Mouse (Mus musculus): ENCODE results near the gene Slc28a2. TPM values are rescaled to one million over a fixed set of nuclear protein-coding genes. Genes with fewer than 3 reads are reported as not detected.
A peak's percentile ranks its signal among the peaks of the same experiment; 100 is the strongest.
"Not testable (repeated sequence)": the region's sequence is repeated elsewhere in the genome, so short reads cannot be mapped to it uniquely, and the experiment has no call there.

The Slc28a2 gene
- polyA plus RNA-seq, 1 experiment from 2014 or later, result 0.26 TPM

- Histone ChIP-seq H3K27me3 (ENCODE audit: insufficient read depth, low read length) (no peaks in the 10 kb centered on the region), H3K4me2 (no peak overlapping the region), H3K4me1 (ENCODE audit: insufficient read depth) (no peaks in the 10 kb centered on the region), H3K4me3 (ENCODE audit: low read depth, low read length) (no peak overlapping the region), H3K9me3 (ENCODE audit: low read depth, low read length) (no peaks in the 10 kb centered on the region), H3K9ac (no peak overlapping the region), H3K36me3 (ENCODE audit: insufficient read depth) (no peaks in the 10 kb centered on the region), H3K27ac (ENCODE audit: low read depth) (no peak overlapping the region)
- no peak for ATAC-seq (ENCODE audit: insufficient read depth)
- DNase-seq, result no peak
- no peak for TF ChIP-seq CTCF (IDR thresholded peaks at IDR 0.05; ENCODE audit: low read depth)
- 67% methylated on average over 16 of the region's 16 CpGs for WGBS
These were observed 44.8 kb upstream of the Slc28a2 start for GRCm38 (mm10) chr2:122381329-122382103.

GRCm38 (mm10) chr2:122382121-122382520 lies 44.2 kb upstream of the Slc28a2 start:
- DNase-seq (no peak), ATAC-seq (ENCODE audit: insufficient read depth) (no peak)
- Histone ChIP-seq H3K27me3 (ENCODE audit: insufficient read depth, low read length) (no peaks in the 10 kb centered on the region), H3K27ac (ENCODE audit: low read depth) (no peak overlapping the region), H3K36me3 (ENCODE audit: insufficient read depth) (no peaks in the 10 kb centered on the region), H3K4me2 (no peak overlapping the region), H3K9ac (no peak overlapping the region), H3K9me3 (ENCODE audit: low read depth, low read length) (no peaks in the 10 kb centered on the region), H3K4me3 (ENCODE audit: low read depth, low read length) (no peak overlapping the region), H3K4me1 (ENCODE audit: insufficient read depth) (no peaks in the 10 kb centered on the region)
- no peak for TF ChIP-seq CTCF (IDR thresholded peaks at IDR 0.05; ENCODE audit: low read depth)
- 76% methylated on average over 6 of the region's 6 CpGs for WGBS

GRCm38 (mm10) chr2:122385095-122385494 lies 41.2 kb upstream of the Slc28a2 start:
- no peak overlapping the region for H3K4me3 ChIP-seq (ENCODE audit: low read depth, low read length)

GRCm38 (mm10) chr2:122387135-122387534 lies 39.1 kb upstream of the Slc28a2 start:
- H3K36me3 ChIP-seq (ENCODE audit: insufficient read depth); H3K27me3 ChIP-seq (ENCODE audit: insufficient read depth, low read length); H3K9me3 ChIP-seq (ENCODE audit: low read depth, low read length); H3K27ac ChIP-seq (ENCODE audit: low read depth); ATAC-seq (ENCODE audit: insufficient read depth); H3K9ac ChIP-seq; DNase-seq; H3K4me2 ChIP-seq; H3K4me3 ChIP-seq (ENCODE audit: low read depth, low read length); H3K4me1 ChIP-seq (ENCODE audit: insufficient read depth): not testable (repeated sequence)
- WGBS, result 86% methylated on average over 3 of the region's 3 CpGs

More at GRCm38 (mm10) chr2:122385095-122385494, 41.2 kb upstream of the Slc28a2 start:
- DNase-seq (no peak), ATAC-seq (ENCODE audit: insufficient read depth) (no peak)
- H3K9ac ChIP-seq, result no peak overlapping the region
- no peak overlapping the region for H3K4me2 ChIP-seq
- no peak overlapping the region for H3K27ac ChIP-seq (ENCODE audit: low read depth)
- no peaks in the 10 kb centered on the region for H3K9me3 ChIP-seq (ENCODE audit: low read depth, low read length)
- 29% methylated on average over 3 of the region's 3 CpGs for WGBS
- TF ChIP-seq CTCF (IDR thresholded peaks at IDR 0.05; ENCODE audit: low read depth), result peak; percentile 34; the same call in 1 of the 2 replicates
- H3K36me3 ChIP-seq (ENCODE audit: insufficient read depth), result no peaks in the 10 kb centered on the region
- no peaks in the 10 kb centered on the region for H3K4me1 ChIP-seq (ENCODE audit: insufficient read depth)
- H3K27me3 ChIP-seq (ENCODE audit: insufficient read depth, low read length), result no peaks in the 10 kb centered on the region

- Histone ChIP-seq H3K4me3 (ENCODE audit: low read depth, low read length) (no peak overlapping the region), H3K27ac (ENCODE audit: low read depth) (no peak overlapping the region), H3K4me1 (ENCODE audit: insufficient read depth) (no peaks in the 10 kb centered on the region), H3K4me2 (no peak overlapping the region), H3K27me3 (ENCODE audit: insufficient read depth, low read length) (no peaks in the 10 kb centered on the region), H3K9ac (no peak overlapping the region), H3K36me3 (ENCODE audit: insufficient read depth) (no peaks in the 10 kb centered on the region), H3K9me3 (ENCODE audit: low read depth, low read length) (no peaks in the 10 kb centered on the region)
- DNase-seq, result no peak
- TF ChIP-seq CTCF (IDR thresholded peaks at IDR 0.05; ENCODE audit: low read depth), result no peak
- 82% methylated on average over 1 of the region's 1 CpGs for WGBS
- no peak for ATAC-seq (ENCODE audit: insufficient read depth)
These were observed 30.1 kb upstream of the Slc28a2 start for GRCm38 (mm10) chr2:122396150-122396549.

- no peak overlapping the region for H3K4me2 ChIP-seq
- H3K27me3 ChIP-seq (ENCODE audit: insufficient read depth, low read length), result no peaks in the 10 kb centered on the region
- H3K9ac ChIP-seq, result no peak overlapping the region
- ATAC-seq (ENCODE audit: insufficient read depth), result no peak
- H3K9me3 ChIP-seq (ENCODE audit: low read depth, low read length), result no peaks in the 10 kb centered on the region
- H3K27ac ChIP-seq (ENCODE audit: low read depth), result no peak overlapping the region
- H3K4me3 ChIP-seq (ENCODE audit: low read depth, low read length), result no peak overlapping the region
- WGBS, result 82% methylated on average over 2 of the region's 2 CpGs
- no peaks in the 10 kb centered on the region for H3K4me1 ChIP-seq (ENCODE audit: insufficient read depth)
- no peaks in the 10 kb centered on the region for H3K36me3 ChIP-seq (ENCODE audit: insufficient read depth)
- DNase-seq, result no peak
- no peak for TF ChIP-seq CTCF (IDR thresholded peaks at IDR 0.05; ENCODE audit: low read depth)
These were observed 18.7 kb upstream of the Slc28a2 start for GRCm38 (mm10) chr2:122407607-122408006.

- Histone ChIP-seq H3K9ac (no peak overlapping the region), H3K9me3 (ENCODE audit: low read depth, low read length) (no peaks in the 10 kb centered on the region), H3K4me1 (ENCODE audit: insufficient read depth) (no peaks in the 10 kb centered on the region), H3K4me3 (ENCODE audit: low read depth, low read length) (no peak overlapping the region), H3K4me2 (no peak overlapping the region), H3K36me3 (ENCODE audit: insufficient read depth) (no peaks in the 10 kb centered on the region), H3K27me3 (ENCODE audit: insufficient read depth, low read length) (no peaks in the 10 kb centered on the region), H3K27ac (ENCODE audit: low read depth) (no peak overlapping the region)
- DNase-seq, result no peak
- WGBS, result 74% methylated on average over 7 of the region's 7 CpGs
- TF ChIP-seq CTCF (IDR thresholded peaks at IDR 0.05; ENCODE audit: low read depth), result no peak
- ATAC-seq (ENCODE audit: insufficient read depth), result no peak
These were observed 17.3 kb upstream of the Slc28a2 start for GRCm38 (mm10) chr2:122408928-122409327.

- DNase-seq; H3K36me3 ChIP-seq (ENCODE audit: insufficient read depth); H3K4me2 ChIP-seq; ATAC-seq (ENCODE audit: insufficient read depth); H3K27me3 ChIP-seq (ENCODE audit: insufficient read depth, low read length); H3K9me3 ChIP-seq (ENCODE audit: low read depth, low read length); H3K4me3 ChIP-seq (ENCODE audit: low read depth, low read length); H3K9ac ChIP-seq; H3K27ac ChIP-seq (ENCODE audit: low read depth); H3K4me1 ChIP-seq (ENCODE audit: insufficient read depth): not testable (repeated sequence)
- 59% methylated on average over 2 of the region's 2 CpGs for WGBS
These were observed 368 bp downstream of the Slc28a2 start for GRCm38 (mm10) chr2:122426645-122427044.

GRCm38 (mm10) chr2:122438706-122439482 lies 12.6 kb downstream of the Slc28a2 start:
- not testable (repeated sequence) for H3K4me2 ChIP-seq; H3K9me3 ChIP-seq (ENCODE audit: low read depth, low read length); H3K4me1 ChIP-seq (ENCODE audit: insufficient read depth); H3K36me3 ChIP-seq (ENCODE audit: insufficient read depth); H3K9ac ChIP-seq; DNase-seq; ATAC-seq (ENCODE audit: insufficient read depth); H3K27ac ChIP-seq (ENCODE audit: low read depth); H3K27me3 ChIP-seq (ENCODE audit: insufficient read depth, low read length); H3K4me3 ChIP-seq (ENCODE audit: low read depth, low read length)
- 71% methylated on average over 5 of the region's 5 CpGs for WGBS

- not testable (repeated sequence) for H3K9me3 ChIP-seq (ENCODE audit: low read depth, low read length); H3K9ac ChIP-seq; H3K36me3 ChIP-seq (ENCODE audit: insufficient read depth); H3K4me2 ChIP-seq; H3K27ac ChIP-seq (ENCODE audit: low read depth); DNase-seq; H3K4me1 ChIP-seq (ENCODE audit: insufficient read depth); H3K4me3 ChIP-seq (ENCODE audit: low read depth, low read length); H3K27me3 ChIP-seq (ENCODE audit: insufficient read depth, low read length)
- 0 out of 2 replicates have a peak, but pooled peaks have one; percentile 47 for ATAC-seq (ENCODE audit: insufficient read depth)
- 0% methylated on average over 1 of the region's 3 CpGs for WGBS
These were observed 14.2 kb downstream of the Slc28a2 start for GRCm38 (mm10) chr2:122440521-122440920.
